Mouse (Mus musculus): ENCODE data around the gene Cspg5. TPM values are rescaled to one million over a fixed set of nuclear protein-coding genes. Genes with fewer than 3 reads are reported as not detected.

Gene Cspg5
- polyA plus RNA-seq, 1 experiment from 2014 or later, result 3.0 TPM

DNA sequence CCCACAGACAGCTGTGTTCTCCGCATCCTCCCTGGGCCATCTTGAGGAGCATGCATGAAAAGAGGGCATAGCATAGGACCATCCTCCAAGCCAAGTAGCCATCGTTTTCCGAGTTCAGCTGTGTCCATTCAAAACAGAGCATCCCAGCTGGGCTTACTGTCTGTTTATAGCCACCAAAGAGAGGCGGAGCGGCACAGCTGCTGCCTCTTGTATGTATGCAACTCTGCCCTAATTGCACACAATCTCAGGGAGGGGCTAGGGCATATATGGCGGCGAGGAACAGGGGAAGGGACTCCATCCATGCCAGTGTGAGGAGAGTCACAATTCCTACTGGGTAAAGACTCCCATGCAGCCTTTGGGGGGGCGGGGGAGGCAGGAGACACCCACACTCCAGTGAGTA is 19.6 kb downstream of the Cspg5 start:
- H3K4me3 ChIP-seq (ENCODE audit: low read depth, low read length), result no peak overlapping the region
- no peaks in the 10 kb centered on the region for H3K36me3 ChIP-seq (ENCODE audit: control insufficient read depth, insufficient read depth, low read length)
- H3K9me3 ChIP-seq (ENCODE audit: control insufficient read depth, low read length), result no peaks in the 10 kb centered on the region
- no peak for ATAC-seq (ENCODE audit: low FRiP score, low TSS enrichment)
- no peaks in the 10 kb centered on the region for H3K4me1 ChIP-seq (replicated peaks; ENCODE audit: control insufficient read depth, insufficient read depth)
- TF ChIP-seq CTCF (IDR thresholded peaks at IDR 0.05; ENCODE audit: low read depth), result no peak
- no peak for TF ChIP-seq EP300 (optimal IDR thresholded peaks at IDR 0.05)
- no peak for DNase-seq (ENCODE audit: low spot score)
- H3K4me2 ChIP-seq (replicated peaks; ENCODE audit: low read depth), result no peak overlapping the region
- H3K9ac ChIP-seq (ENCODE audit: low read length), result no peak overlapping the region
- H3K27me3 ChIP-seq (ENCODE audit: control insufficient read depth, insufficient read depth, low read length), result no peaks in the 10 kb centered on the region
- H3K27ac ChIP-seq (replicated peaks), result no peak overlapping the region
- WGBS, result 77% methylated on average over 8 of the region's 8 CpGs

GRCm38 (mm10) chr9:110264991-110265390 is 21.4 kb downstream of the Cspg5 start:
- Histone ChIP-seq H3K4me3 (ENCODE audit: low read depth, low read length) (no peak overlapping the region), H3K4me1 (replicated peaks; ENCODE audit: control insufficient read depth, insufficient read depth) (no peaks in the 10 kb centered on the region), H3K9me3 (ENCODE audit: control insufficient read depth, low read length) (no peaks in the 10 kb centered on the region), H3K27me3 (ENCODE audit: control insufficient read depth, insufficient read depth, low read length) (no peaks in the 10 kb centered on the region), H3K36me3 (ENCODE audit: control insufficient read depth, insufficient read depth, low read length) (no peaks in the 10 kb centered on the region), H3K27ac (replicated peaks) (no peak overlapping the region), H3K9ac (ENCODE audit: low read length) (no peak overlapping the region), H3K4me2 (replicated peaks; ENCODE audit: low read depth) (no peak overlapping the region)
- ATAC-seq (ENCODE audit: low FRiP score, low TSS enrichment) (no peak), DNase-seq (ENCODE audit: low spot score) (no peak)
- no peak for TF ChIP-seq CTCF (IDR thresholded peaks at IDR 0.05; ENCODE audit: low read depth)
- no peak for TF ChIP-seq EP300 (optimal IDR thresholded peaks at IDR 0.05)
- 78% methylated on average over 9 of the region's 9 CpGs for WGBS

DNA sequence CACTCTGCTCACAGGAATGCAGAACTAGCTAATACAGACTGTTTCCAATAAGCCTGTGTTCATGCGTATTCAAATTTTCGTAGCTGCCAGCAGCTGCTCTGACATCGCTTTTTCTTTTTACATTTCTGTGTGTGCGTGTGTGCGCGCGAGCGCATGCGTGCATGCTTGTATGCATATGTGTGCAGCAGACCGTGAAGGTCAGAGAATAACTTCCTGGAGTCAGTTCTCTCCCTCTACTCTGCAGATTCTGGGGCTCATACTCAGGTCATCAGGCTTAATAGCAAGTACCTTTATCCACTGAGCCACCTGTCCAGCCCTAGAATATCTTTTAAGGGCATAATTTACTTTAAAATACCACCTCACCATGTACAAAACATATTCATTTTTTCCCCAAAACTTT is 24.8 kb downstream of the Cspg5 start:
- TF ChIP-seq CTCF (IDR thresholded peaks at IDR 0.05; ENCODE audit: low read depth) (no peak), EP300 (optimal IDR thresholded peaks at IDR 0.05) (no peak)
- H3K4me2 ChIP-seq (replicated peaks; ENCODE audit: low read depth), result no peak overlapping the region
- H3K27ac ChIP-seq (replicated peaks), result no peak overlapping the region
- 93% methylated on average over 10 of the region's 10 CpGs for WGBS
- no peaks in the 10 kb centered on the region for H3K4me1 ChIP-seq (replicated peaks; ENCODE audit: control insufficient read depth, insufficient read depth)
- no peak overlapping the region for H3K4me3 ChIP-seq (ENCODE audit: low read depth, low read length)
- no peaks in the 10 kb centered on the region for H3K9me3 ChIP-seq (ENCODE audit: control insufficient read depth, low read length)
- H3K36me3 ChIP-seq (ENCODE audit: control insufficient read depth, insufficient read depth, low read length), result no peaks in the 10 kb centered on the region
- DNase-seq (ENCODE audit: low spot score), result no peak
- no peaks in the 10 kb centered on the region for H3K27me3 ChIP-seq (ENCODE audit: control insufficient read depth, insufficient read depth, low read length)
- no peak overlapping the region for H3K9ac ChIP-seq (ENCODE audit: low read length)
- no peak for ATAC-seq (ENCODE audit: low FRiP score, low TSS enrichment)

DNA sequence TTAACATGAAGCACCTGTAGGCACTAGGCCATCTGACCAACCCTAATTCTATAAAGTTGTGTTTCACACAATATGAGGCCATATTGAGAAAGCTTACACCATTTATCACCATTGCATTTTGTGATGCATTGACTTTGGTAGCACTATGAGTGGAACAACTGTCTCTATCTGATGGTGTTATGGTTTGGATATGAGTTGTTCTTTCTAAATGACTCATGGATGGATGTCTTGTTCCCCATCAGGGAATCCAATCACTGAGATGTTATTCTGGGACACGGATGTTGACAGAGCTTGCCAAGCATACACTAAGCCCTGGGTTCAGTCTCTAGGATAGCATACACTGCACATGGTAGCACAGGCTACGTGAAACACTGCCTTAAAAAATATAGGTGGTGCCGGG is 28.7 kb downstream of the Cspg5 start:
- no peaks in the 10 kb centered on the region for H3K36me3 ChIP-seq (ENCODE audit: control insufficient read depth, insufficient read depth, low read length)
- no peaks in the 10 kb centered on the region for H3K27me3 ChIP-seq (ENCODE audit: control insufficient read depth, insufficient read depth, low read length)
- TF ChIP-seq EP300 (optimal IDR thresholded peaks at IDR 0.05) (no peak), CTCF (IDR thresholded peaks at IDR 0.05; ENCODE audit: low read depth) (no peak)
- no peak overlapping the region for H3K4me2 ChIP-seq (replicated peaks; ENCODE audit: low read depth)
- no peak overlapping the region for H3K4me3 ChIP-seq (ENCODE audit: low read depth, low read length)
- H3K4me1 ChIP-seq (replicated peaks; ENCODE audit: control insufficient read depth, insufficient read depth), result no peaks in the 10 kb centered on the region
- no peak for ATAC-seq (ENCODE audit: low FRiP score, low TSS enrichment)
- no peaks in the 10 kb centered on the region for H3K9me3 ChIP-seq (ENCODE audit: control insufficient read depth, low read length)
- H3K27ac ChIP-seq (replicated peaks), result no peak overlapping the region
- WGBS, result 87% methylated on average over 3 of the region's 3 CpGs
- H3K9ac ChIP-seq (ENCODE audit: low read length), result no peak overlapping the region
- DNase-seq (ENCODE audit: low spot score), result no peak

DNA sequence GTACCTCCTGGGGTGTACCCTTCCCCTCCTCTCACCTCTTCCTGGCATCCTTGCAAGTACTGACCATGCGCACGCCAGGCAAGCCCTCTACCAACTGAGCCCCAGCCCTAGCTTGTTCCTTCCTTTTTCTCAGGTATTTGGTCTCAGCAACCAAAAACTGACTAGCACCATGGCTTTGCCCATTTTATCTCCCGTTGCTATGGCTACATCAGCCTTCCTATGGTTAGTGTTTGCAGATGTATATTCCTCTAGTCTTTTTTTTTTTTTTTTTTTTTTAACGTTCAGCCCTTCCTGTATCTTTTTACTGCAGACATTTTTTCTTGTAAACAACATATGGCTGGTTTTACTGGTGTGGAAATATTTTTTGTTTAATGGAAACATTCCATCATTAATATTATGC is 29.9 kb downstream of the Cspg5 start:
- Histone ChIP-seq H3K4me2 (replicated peaks; ENCODE audit: low read depth) (no peak overlapping the region), H3K9ac (ENCODE audit: low read length) (no peak overlapping the region), H3K4me3 (ENCODE audit: low read depth, low read length) (no peak overlapping the region), H3K27me3 (ENCODE audit: control insufficient read depth, insufficient read depth, low read length) (no peaks in the 10 kb centered on the region), H3K36me3 (ENCODE audit: control insufficient read depth, insufficient read depth, low read length) (no peaks in the 10 kb centered on the region), H3K9me3 (ENCODE audit: control insufficient read depth, low read length) (no peaks in the 10 kb centered on the region), H3K4me1 (replicated peaks; ENCODE audit: control insufficient read depth, insufficient read depth) (no peaks in the 10 kb centered on the region), H3K27ac (replicated peaks) (no peak overlapping the region)
- TF ChIP-seq EP300 (optimal IDR thresholded peaks at IDR 0.05) (no peak), CTCF (IDR thresholded peaks at IDR 0.05; ENCODE audit: low read depth) (no peak)
- ATAC-seq (ENCODE audit: low FRiP score, low TSS enrichment) (no peak), DNase-seq (ENCODE audit: low spot score) (no peak)
- 62% methylated on average over 4 of the region's 4 CpGs for WGBS

DNA sequence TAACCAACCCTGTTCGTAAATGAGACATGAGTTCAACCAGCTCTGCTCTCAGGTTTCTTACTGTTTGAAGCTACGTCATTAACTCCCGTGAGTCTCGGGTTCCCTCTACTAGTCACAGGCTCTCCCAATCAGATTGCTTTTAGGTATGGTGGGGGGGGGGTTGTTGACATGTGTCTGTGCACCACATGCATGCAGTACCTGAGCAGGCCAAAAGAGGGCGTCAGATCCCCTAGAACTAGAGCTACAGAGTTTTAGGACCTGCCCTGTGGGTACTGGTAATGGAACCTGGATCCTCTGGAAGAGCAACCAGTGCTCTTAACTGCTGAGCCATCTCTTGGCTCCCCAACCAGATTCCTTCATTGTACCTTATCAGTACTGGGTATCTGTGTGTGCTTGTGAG is 32.3 kb downstream of the Cspg5 start:
- no peaks in the 10 kb centered on the region for H3K27me3 ChIP-seq (ENCODE audit: control insufficient read depth, insufficient read depth, low read length)
- no peak overlapping the region for H3K27ac ChIP-seq (replicated peaks)
- H3K9ac ChIP-seq (ENCODE audit: low read length), result no peak overlapping the region
- no peak overlapping the region for H3K4me2 ChIP-seq (replicated peaks; ENCODE audit: low read depth)
- H3K9me3 ChIP-seq (ENCODE audit: control insufficient read depth, low read length), result no peaks in the 10 kb centered on the region
- H3K4me3 ChIP-seq (ENCODE audit: low read depth, low read length), result no peak overlapping the region
- WGBS, result 63% methylated on average over 5 of the region's 5 CpGs
- no peak for ATAC-seq (ENCODE audit: low FRiP score, low TSS enrichment)
- no peaks in the 10 kb centered on the region for H3K4me1 ChIP-seq (replicated peaks; ENCODE audit: control insufficient read depth, insufficient read depth)
- no peak for TF ChIP-seq EP300 (optimal IDR thresholded peaks at IDR 0.05)
- peak; percentile 12; the same call in 1 of the 2 replicates for TF ChIP-seq CTCF (IDR thresholded peaks at IDR 0.05; ENCODE audit: low read depth)
- no peak for DNase-seq (ENCODE audit: low spot score)
- no peaks in the 10 kb centered on the region for H3K36me3 ChIP-seq (ENCODE audit: control insufficient read depth, insufficient read depth, low read length)
